Mouse (Mus musculus) mouse embryonic stem cell (cell line): Measurements from ENCODE around the gene Rps6kc1.

Experiments used
- in situ Hi-C, 2 experiments: fragments of 300-500 bp; cut with MboI; formaldehyde crosslinking; loops; 1 replicate in 1 of 2; 3 replicates in 1 of 2; pipeline ENCODE4 v1.14.3; 2019 to 2020; ENCODE audit warnings: low sequenced_read_pairs in 2 of 2, low pct_unique_long_range_greater_than_20kb in 1 of 2, mixed read lengths in 1 of 2; ENCODE audit not compliant: unreplicated experiment in 1 of 2

Rps6kc1 gene

GRCm38 (mm10) chr1:190724591-190725380 is 186.8 kb downstream of the Rps6kc1 start:
- in situ Hi-C loops = no loop called here

GRCm38 (mm10) chr1:190723926-190724430 is 187.6 kb downstream of the Rps6kc1 start:
- in situ Hi-C loops = no loop called here

DNA sequence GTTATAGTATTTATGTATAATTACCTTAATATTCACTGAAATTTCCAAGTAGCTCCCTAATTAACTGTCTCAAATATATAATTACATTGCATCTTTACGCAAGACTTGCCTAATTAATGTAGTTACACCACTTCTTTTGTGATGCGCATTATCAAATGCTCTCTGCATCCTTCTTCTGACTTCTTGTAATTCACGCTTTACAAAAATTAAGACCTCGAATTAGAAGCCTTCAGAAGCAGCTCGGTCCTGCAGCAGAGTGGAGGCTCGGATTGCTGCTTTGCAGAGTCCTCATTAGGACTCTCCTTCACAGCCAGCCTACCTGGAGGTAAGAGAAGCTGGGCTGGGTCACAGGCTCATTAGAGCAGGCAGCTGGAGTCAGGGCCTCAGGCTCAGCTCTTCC is 197.7 kb downstream of the Rps6kc1 start:
- in situ Hi-C loops = no loop called here

DNA sequence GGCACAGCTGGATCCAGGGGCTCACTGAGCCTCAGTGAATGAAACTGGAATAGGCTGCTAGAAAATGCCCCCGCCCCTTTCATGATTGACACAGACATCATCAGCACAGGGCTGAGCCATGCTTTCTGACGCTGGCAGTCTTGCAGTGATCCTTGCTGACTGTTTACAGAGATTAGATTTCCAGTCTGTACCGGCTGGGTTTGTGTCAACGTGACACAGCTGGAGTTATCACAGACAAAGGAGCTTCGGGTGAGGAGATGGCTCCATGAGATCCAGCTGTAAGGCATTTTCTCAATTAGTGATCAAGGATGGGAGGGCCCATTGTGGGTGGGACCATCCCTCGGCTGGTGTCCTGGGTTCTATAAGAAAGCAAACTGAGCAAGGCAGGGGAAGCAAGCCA is 214.0 kb downstream of the Rps6kc1 start:
- in situ Hi-C loops = no loop called here

DNA sequence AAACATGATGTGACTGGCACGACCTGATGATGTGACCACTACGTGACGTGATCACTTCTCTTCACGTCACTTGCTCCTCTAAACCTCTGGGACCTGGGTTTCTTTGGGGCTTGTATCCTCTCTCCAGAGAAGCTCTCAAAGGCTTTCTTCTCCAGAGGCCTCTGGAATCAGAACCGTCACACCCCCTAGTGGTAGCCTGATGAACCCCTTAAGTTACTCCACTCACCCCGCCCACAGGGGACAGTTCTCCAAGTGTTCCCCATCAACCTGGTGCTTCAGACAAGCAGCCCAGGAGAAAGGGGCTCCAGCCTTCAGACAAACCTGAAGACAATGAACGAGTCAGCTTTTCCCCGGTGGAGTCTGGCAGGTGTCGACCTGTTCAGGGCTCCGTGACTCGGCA is 216.0 kb downstream of the Rps6kc1 start:
- in situ Hi-C loops = no loop called here

DNA sequence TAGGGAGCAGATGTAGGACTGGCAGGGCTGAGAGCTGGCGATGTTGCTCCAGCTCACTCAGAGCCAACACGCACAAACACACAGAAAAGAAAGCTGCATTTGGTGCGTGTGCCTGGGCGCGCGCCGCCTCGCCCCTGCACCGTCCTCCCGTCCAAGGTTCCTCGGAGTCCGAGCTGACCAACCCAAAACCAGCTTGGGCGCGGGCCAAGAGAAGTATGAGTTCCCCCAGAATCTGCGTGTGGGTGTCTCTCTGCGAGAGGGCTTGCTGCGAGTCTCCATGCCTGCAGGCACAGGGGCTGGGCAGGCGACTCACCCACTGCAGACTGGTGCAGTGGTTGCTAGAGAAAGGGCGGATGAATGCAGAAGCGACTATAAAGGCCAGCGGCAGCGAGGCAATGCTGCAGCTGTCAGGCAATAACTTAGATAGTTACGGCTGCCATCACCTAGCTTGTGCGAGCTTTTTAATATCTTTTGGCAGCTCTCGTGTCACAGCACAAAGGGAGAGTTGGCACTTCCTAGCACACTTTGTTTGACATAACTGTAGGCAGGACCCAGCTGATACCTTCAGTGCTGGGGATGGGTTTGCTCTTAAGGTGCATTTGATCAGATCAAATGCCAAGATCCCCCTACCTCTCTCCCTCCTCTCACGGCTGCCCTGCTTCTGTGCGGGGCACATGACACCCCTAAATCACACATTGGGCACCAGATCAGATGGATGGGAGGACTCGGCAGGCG is 220.9 kb downstream of the Rps6kc1 start:
- in situ Hi-C loops = no loop called here

- in situ Hi-C loops = no loop called here
Observed at GRCm38 (mm10) chr1:190683060-190683459, 228.5 kb downstream of the Rps6kc1 start.

GRCm38 (mm10) chr1:190682021-190682926 is 229.3 kb downstream of the Rps6kc1 start:
- in situ Hi-C loops = no loop called here

GRCm38 (mm10) chr1:190675455-190675854 is 236.1 kb downstream of the Rps6kc1 start:
- in situ Hi-C loops = no loop called here

DNA sequence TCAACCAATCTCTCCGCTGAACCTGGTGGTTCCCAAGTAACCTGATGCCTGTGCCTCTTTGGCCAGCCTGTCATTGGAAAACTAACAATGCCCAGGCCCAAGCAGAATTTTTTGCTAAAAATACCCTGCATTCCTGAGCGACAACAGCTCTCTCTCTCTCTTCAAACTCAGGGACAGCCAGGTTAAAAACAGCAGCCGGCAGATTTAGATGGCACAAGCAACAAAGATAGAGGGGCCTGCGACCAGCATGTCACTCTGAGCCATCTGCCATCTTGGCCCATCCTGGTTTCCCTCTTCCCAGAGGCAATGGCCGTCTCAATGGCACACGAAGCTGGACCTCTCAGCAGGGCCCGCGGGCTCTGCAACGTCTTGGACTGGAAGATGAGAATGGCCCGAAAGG is 242.5 kb downstream of the Rps6kc1 start:
- in situ Hi-C loops = no loop called here

DNA sequence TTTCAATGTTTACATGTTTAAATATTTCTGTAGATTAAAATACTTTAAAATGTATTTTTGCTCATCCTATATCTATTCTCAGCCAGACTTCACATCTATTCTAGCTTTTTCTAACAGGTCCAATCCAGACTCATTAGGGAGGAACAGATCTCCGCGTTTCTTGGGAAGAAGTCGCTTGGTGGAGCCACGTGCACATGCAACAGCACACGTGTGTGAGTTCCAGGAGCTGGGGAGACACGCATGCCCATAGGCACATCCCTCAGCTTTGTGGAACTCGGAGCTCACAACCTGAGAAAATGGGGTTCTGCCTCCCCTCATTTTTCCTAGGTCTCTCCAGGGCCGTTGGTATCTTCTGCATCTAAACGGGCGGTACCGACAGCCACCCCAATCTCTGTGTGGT is 243.7 kb downstream of the Rps6kc1 start:
- in situ Hi-C loops = no loop called here

DNA sequence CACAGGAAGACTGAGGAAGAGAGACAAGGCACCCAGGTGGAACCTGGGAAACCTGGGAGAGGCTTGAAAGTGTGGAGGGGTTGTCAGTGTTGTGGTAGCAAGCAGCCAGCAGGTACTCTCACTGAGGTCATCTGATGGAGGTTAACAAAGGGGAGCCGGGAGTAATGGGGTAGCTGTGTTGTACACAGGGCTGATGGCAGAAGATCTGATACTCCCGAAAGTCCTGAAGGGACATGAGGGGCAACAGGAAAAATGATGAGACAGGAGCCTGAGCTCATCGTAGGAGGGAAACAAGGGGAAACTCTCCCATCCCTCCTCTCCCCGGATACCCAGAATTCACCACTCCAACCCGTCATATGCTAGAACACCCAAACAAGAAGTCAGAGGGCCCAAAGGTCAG is 244.2 kb downstream of the Rps6kc1 start:
- in situ Hi-C loops = no loop called here

GRCm38 (mm10) chr1:190665490-190665875 is 246.1 kb downstream of the Rps6kc1 start:
- in situ Hi-C loops = no loop called here

GRCm38 (mm10) chr1:190664767-190665489 is 246.6 kb downstream of the Rps6kc1 start:
- in situ Hi-C loops = no loop called here

DNA sequence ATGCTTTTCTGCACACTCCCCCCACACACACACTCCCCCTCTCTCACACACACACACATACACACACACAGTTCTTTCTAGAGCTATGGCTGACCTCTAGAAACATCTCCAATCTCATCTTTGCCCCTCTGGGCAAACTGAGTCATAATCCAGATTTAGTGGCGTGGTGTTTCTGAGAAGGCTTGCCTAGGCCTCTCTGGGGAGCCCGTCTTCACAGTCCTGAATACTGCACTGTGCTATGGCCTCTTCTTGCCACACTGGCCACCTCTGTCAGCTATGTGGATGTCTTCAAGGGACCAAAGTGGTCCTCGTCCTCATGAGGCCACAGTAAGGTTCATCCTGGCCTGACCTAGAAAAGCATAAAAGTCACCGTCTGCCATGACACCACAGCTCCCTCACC is 247.6 kb downstream of the Rps6kc1 start:
- in situ Hi-C loops = no loop called here

- in situ Hi-C loops = no loop called here
Observed at GRCm38 (mm10) chr1:190662736-190663135, 248.8 kb downstream of the Rps6kc1 start.

- in situ Hi-C loops = no loop called here
Observed at GRCm38 (mm10) chr1:190661764-190662163, 249.8 kb downstream of the Rps6kc1 start.

- in situ Hi-C loops = no loop called here
Observed at GRCm38 (mm10) chr1:190661249-190661648, 250.3 kb downstream of the Rps6kc1 start.
